Mouse (Mus musculus) A20 (cell line): ENCODE results near the gene Strn4.

Source experiments
- DNase-seq: peaks from one replicate; pipeline ENCODE4 v3.0.0-alpha.2; 2011; ENCODE audit warnings: low read depth, low spot score

The Strn4 gene

GRCm38 (mm10) chr7:16815351-16815941, at the start of gene Strn4:
Strn4 (plus strand) TSS chr7:16815889.
- DNase-seq, result no peak

DNA sequence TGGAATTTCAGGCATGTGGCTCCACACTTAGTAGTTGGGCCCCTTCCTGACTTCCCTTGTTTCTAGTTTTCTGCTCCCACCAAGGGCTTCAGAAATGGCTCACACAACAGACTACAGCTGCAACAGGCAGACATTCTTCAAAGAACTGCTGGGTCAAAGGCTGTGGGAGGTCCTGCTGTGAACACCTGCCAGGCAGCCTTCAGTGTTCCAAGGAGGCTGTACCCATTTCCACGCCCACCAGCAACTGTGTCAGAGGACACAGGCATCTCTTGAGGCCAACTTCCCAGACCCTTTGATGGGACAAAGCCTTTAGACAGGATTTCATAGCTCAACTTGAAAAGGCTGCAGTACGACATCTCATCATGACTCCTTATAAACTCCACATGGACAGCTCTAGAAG, 49.2 kb upstream of the Strn4 start:
- no peak for DNase-seq

DNA sequence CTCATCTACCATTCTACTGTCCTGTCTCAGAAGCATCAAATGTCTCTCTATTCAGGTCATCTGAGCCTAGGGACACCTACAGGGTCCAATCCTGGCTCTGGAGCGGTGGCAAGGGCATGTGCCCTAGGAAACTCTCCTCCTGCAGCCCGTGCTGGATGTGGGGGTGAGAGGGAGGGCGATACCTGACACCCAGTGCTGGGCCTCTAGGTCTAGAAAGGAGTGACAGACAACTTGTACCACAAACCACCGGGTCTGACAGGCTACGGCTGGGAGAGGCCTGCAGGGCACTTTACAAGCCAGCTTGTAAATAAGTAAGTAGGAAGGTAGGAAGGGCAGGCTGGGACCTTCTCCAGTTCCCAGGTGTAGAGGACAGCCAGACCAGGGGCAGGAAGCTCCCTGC, 39.8 kb upstream of the Strn4 start:
- no peak for DNase-seq

DNA sequence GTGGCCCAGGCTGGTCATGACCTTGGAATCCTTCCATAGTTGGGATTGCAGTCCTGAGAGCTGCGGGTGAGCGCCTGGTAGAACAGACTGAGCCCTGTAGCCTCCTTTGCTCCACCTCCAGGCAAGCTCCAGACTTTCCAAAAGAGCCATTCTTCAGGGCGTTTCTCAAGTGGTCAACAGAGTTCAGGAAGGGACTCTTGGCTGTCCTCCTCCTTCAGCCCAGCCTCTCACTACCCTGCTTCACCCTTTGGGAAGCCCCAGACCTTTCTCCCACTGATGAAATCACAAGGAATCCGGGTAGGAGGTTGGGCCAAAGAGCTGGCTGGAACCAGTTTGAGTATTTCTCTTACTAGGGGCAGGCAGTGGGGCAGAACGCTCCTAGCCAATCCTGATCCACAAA, 35.6 kb upstream of the Strn4 start:
- no peak for DNase-seq

- DNase-seq, result peak; percentile 100
Observed at GRCm38 (mm10) chr7:16780825-16781554, 34.7 kb upstream of the Strn4 start, which contains the start of gene Slc1a5. Slc1a5 (plus strand) TSS chr7:16781340.

GRCm38 (mm10) chr7:16781555-16781815, 34.2 kb upstream of the Strn4 start:
- DNase-seq, result no peak

DNA sequence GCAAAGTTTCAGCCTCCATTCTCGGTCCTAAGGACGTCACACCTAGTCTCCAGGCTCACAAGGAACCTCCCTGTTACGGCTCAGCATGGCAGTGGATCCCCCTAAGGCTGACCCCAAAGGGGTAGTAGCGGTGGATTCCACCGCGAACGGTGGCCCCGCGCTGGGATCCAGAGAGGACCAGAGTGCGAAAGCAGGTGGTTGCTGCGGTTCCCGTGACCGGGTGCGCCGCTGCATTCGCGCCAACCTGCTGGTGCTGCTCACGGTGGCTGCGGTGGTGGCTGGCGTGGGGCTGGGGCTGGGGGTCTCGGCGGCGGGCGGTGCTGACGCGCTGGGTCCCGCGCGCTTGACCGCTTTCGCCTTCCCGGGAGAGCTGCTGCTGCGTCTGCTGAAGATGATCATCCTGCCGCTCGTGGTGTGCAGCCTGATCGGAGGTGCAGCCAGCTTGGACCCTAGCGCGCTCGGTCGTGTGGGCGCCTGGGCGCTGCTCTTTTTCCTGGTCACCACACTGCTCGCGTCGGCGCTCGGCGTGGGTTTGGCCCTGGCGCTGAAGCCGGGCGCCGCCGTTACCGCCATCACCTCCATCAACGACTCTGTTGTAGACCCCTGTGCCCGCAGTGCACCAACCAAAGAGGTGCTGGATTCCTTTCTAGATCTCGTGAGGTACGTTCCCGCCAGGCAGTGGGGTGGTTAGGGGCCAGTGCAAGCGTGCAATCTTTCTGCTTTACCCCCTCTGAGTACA, 33.7 kb upstream of the Strn4 start:
- peak; percentile 73 for DNase-seq

- peak; percentile 67 for DNase-seq
Observed at GRCm38 (mm10) chr7:16782555-16783125, 33.0 kb upstream of the Strn4 start.

- DNase-seq, result peak; percentile 78
Observed at GRCm38 (mm10) chr7:16783224-16783688, 32.4 kb upstream of the Strn4 start.

- peak; percentile 48 for DNase-seq
Observed at GRCm38 (mm10) chr7:16783758-16784415, 31.8 kb upstream of the Strn4 start.

DNA sequence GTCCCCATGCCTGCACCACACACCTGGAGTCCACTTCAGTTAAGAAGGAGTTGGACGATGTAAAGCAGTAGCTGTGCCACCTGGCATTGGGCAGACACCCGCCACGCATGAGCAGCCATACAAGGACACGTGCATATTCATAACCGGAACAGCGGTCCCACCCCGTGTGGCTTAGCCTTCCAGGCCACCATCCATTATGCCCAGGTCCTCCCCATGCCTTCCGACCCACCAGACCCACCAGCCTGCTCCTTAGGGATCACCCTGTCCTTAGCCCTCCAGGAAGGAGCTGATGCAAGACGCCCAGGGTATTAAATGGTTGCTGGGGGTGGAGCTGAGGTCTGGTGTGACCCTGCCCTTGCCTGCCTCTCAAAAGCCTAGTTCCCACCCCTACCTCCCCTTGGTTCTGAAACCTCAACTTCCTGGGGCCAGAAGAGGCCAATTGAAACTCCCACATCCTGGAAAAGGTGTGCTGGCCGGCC, 31.2 kb upstream of the Strn4 start:
- DNase-seq, result peak; percentile 91

DNA sequence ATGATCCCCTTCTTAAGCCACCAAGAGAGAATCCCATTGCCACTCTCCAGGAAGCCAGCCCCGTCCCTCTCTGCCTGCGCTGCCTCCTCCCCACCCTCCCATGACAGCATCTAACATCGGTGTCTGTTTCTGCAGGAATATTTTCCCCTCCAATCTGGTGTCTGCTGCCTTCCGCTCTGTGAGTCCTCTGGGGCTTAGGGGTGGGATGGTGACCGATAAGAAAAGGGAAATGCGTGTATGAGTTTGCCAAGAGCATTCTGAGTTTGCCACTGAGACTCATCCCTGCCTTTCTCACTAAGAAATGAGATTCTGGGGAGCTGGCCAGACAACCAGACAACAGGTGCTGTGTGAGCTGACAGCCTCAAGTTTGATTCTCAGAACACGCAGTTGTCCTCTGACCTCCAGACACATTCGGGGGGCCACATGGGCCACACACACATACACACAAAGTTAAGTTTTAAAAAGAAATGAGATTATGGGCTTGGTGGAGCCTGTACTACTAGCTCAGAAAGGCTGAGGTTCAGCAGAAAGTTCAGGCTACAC, 30.1 kb upstream of the Strn4 start:
- no peak for DNase-seq

GRCm38 (mm10) chr7:16792316-16792715, 23.4 kb upstream of the Strn4 start:
- no peak for DNase-seq

- DNase-seq, result no peak
Observed at GRCm38 (mm10) chr7:16793010-16793725, 22.5 kb upstream of the Strn4 start.

- DNase-seq, result no peak
Observed at GRCm38 (mm10) chr7:16794886-16795285, 20.8 kb upstream of the Strn4 start.

GRCm38 (mm10) chr7:16804409-16805028, 11.2 kb upstream of the Strn4 start:
- DNase-seq, result peak; percentile 67

- DNase-seq, result no peak
Observed at GRCm38 (mm10) chr7:16807936-16808335, 7.8 kb upstream of the Strn4 start.

DNA sequence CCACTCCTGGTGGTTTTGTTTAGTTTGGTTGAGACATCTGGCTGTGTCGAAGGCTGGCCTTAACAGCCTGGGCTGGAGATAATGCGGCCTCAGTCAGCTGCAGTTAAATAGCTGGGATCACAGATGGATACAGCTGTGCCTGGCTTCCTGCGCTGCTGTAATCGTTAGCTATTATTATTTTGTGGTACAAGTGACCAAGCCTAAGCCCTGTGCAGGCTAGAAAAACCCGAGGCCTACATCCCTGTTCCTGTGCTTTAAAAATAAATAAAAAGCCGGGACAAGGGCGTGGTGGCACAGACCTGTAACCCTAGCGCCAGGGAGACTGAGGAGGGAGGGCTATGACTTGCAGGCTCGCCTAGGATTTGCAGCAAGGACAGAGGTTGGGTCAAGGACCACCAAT, 7.0 kb upstream of the Strn4 start:
- no peak for DNase-seq

- peak; percentile 69 for DNase-seq
Observed at GRCm38 (mm10) chr7:16809739-16810138, 6.0 kb upstream of the Strn4 start.

- no peak for DNase-seq
Observed at GRCm38 (mm10) chr7:16810399-16810919, 5.2 kb upstream of the Strn4 start.
